Mouse (Mus musculus): ENCODE measurements around the gene Ahdc1. TPM values are rescaled to one million over a fixed set of nuclear protein-coding genes. Genes with fewer than 3 reads are reported as not detected.

Gene Ahdc1
- polyA plus RNA-seq, 1 experiment from 2014 or later = 1.6 TPM

- WGBS (ENCODE audit: missing documents) = 83% methylated on average over 14 of the region's 15 CpGs
- no peaks in the 10 kb centered on the region for H3K79me2 ChIP-seq (ENCODE audit: inconsistent target)
- no peaks in the 10 kb centered on the region for H3K36me3 ChIP-seq (ENCODE audit: inconsistent target)
- no peak overlapping the region for H3K4me3 ChIP-seq (ENCODE audit: inconsistent target)
- H3K27ac ChIP-seq = no peak overlapping the region
Observed at GRCm38 (mm10) chr4:133007513-133008380, 3.3 kb upstream of the Ahdc1 start.

GRCm38 (mm10) chr4:133009131-133009530 lies 1.9 kb upstream of the Ahdc1 start:
- WGBS (ENCODE audit: missing documents) = 6% methylated on average over 4 of the region's 4 CpGs
- Histone ChIP-seq H3K79me2 (ENCODE audit: inconsistent target) (no peaks in the 10 kb centered on the region), H3K4me3 (ENCODE audit: inconsistent target) (no peak overlapping the region), H3K27ac (no peak overlapping the region), H3K36me3 (ENCODE audit: inconsistent target) (no peaks in the 10 kb centered on the region)

- H3K4me3 ChIP-seq (ENCODE audit: inconsistent target) = no peak overlapping the region
- H3K79me2 ChIP-seq (ENCODE audit: inconsistent target) = no peaks in the 10 kb centered on the region
- 72% methylated on average over 5 of the region's 5 CpGs for WGBS (ENCODE audit: missing documents)
- no peaks in the 10 kb centered on the region for H3K36me3 ChIP-seq (ENCODE audit: inconsistent target)
- no peak overlapping the region for H3K27ac ChIP-seq
Observed at GRCm38 (mm10) chr4:133009676-133010075, 1.4 kb upstream of the Ahdc1 start.

- WGBS (ENCODE audit: missing documents) = 6% methylated on average over 17 of the region's 17 CpGs
- H3K79me2 ChIP-seq (ENCODE audit: inconsistent target) = no peaks in the 10 kb centered on the region
- no peaks in the 10 kb centered on the region for H3K36me3 ChIP-seq (ENCODE audit: inconsistent target)
- peak overlapping the region; percentile 35 for H3K4me3 ChIP-seq (ENCODE audit: inconsistent target)
- no peak overlapping the region for H3K27ac ChIP-seq
Observed at GRCm38 (mm10) chr4:133010611-133011010, 449 bp upstream of the Ahdc1 start.

GRCm38 (mm10) chr4:133011821-133012775 lies 1.0 kb downstream of the Ahdc1 start:
- no peaks in the 10 kb centered on the region for H3K36me3 ChIP-seq (ENCODE audit: inconsistent target)
- 2% methylated on average over 63 of the region's 84 CpGs for WGBS (ENCODE audit: missing documents)
- H3K79me2 ChIP-seq (ENCODE audit: inconsistent target) = no peaks in the 10 kb centered on the region
- no peak overlapping the region for H3K27ac ChIP-seq
- peak overlapping the region; percentile 58 for H3K4me3 ChIP-seq (ENCODE audit: inconsistent target)

GRCm38 (mm10) chr4:133012776-133013265 lies 1.8 kb downstream of the Ahdc1 start:
- H3K27ac ChIP-seq = no peak overlapping the region
- H3K79me2 ChIP-seq (ENCODE audit: inconsistent target) = no peaks in the 10 kb centered on the region
- 17% methylated on average over 17 of the region's 17 CpGs for WGBS (ENCODE audit: missing documents)
- H3K4me3 ChIP-seq (ENCODE audit: inconsistent target) = no peak overlapping the region; the same call in 1 of the 2 replicates
- H3K36me3 ChIP-seq (ENCODE audit: inconsistent target) = no peaks in the 10 kb centered on the region

GRCm38 (mm10) chr4:133013266-133013891 lies 2.3 kb downstream of the Ahdc1 start:
- 46% methylated on average over 9 of the region's 18 CpGs for WGBS (ENCODE audit: missing documents)
- Histone ChIP-seq H3K36me3 (ENCODE audit: inconsistent target) (no peaks in the 10 kb centered on the region), H3K4me3 (ENCODE audit: inconsistent target) (no peak overlapping the region), H3K27ac (no peak overlapping the region), H3K79me2 (ENCODE audit: inconsistent target) (no peaks in the 10 kb centered on the region)

GRCm38 (mm10) chr4:133014088-133014487 lies 3.0 kb downstream of the Ahdc1 start:
- WGBS (ENCODE audit: missing documents) = 55% methylated on average over 5 of the region's 5 CpGs
- H3K79me2 ChIP-seq (ENCODE audit: inconsistent target) = no peaks in the 10 kb centered on the region
- H3K27ac ChIP-seq = no peak overlapping the region
- no peak overlapping the region for H3K4me3 ChIP-seq (ENCODE audit: inconsistent target)
- H3K36me3 ChIP-seq (ENCODE audit: inconsistent target) = no peaks in the 10 kb centered on the region

- no peak overlapping the region for H3K4me3 ChIP-seq (ENCODE audit: inconsistent target)
- 84% methylated on average over 10 of the region's 10 CpGs for WGBS (ENCODE audit: missing documents)
- no peaks in the 10 kb centered on the region for H3K79me2 ChIP-seq (ENCODE audit: inconsistent target)
- H3K27ac ChIP-seq = no peak overlapping the region
- no peaks in the 10 kb centered on the region for H3K36me3 ChIP-seq (ENCODE audit: inconsistent target)
Observed at GRCm38 (mm10) chr4:133014896-133015709, 4.0 kb downstream of the Ahdc1 start.

GRCm38 (mm10) chr4:133015710-133016651 lies 4.9 kb downstream of the Ahdc1 start:
- Histone ChIP-seq H3K79me2 (ENCODE audit: inconsistent target) (no peaks in the 10 kb centered on the region), H3K27ac (no peak overlapping the region), H3K4me3 (ENCODE audit: inconsistent target) (no peak overlapping the region), H3K36me3 (ENCODE audit: inconsistent target) (no peaks in the 10 kb centered on the region)
- 84% methylated on average over 9 of the region's 9 CpGs for WGBS (ENCODE audit: missing documents)

- no peak overlapping the region for H3K4me3 ChIP-seq (ENCODE audit: inconsistent target)
- no peaks in the 10 kb centered on the region for H3K36me3 ChIP-seq (ENCODE audit: inconsistent target)
- 84% methylated on average over 4 of the region's 4 CpGs for WGBS (ENCODE audit: missing documents)
- H3K79me2 ChIP-seq (ENCODE audit: inconsistent target) = no peaks in the 10 kb centered on the region
- no peak overlapping the region for H3K27ac ChIP-seq
Observed at GRCm38 (mm10) chr4:133016677-133017415, 5.8 kb downstream of the Ahdc1 start.

GRCm38 (mm10) chr4:133017597-133018262 lies 6.7 kb downstream of the Ahdc1 start:
- Histone ChIP-seq H3K27ac (no peak overlapping the region), H3K4me3 (ENCODE audit: inconsistent target) (no peak overlapping the region), H3K79me2 (ENCODE audit: inconsistent target) (no peaks in the 10 kb centered on the region), H3K36me3 (ENCODE audit: inconsistent target) (no peaks in the 10 kb centered on the region)
- 57% methylated on average over 6 of the region's 6 CpGs for WGBS (ENCODE audit: missing documents)
